Mouse (Mus musculus) limb, embryonic 12.5 days (tissue): Measurements from ENCODE around the gene Cmtm2a. TPM values are rescaled to one million over a fixed set of nuclear protein-coding genes. Genes with fewer than 3 reads are reported as not detected.
A peak's percentile ranks its signal among the peaks of the same experiment; 100 is the strongest.

Experiments
- ATAC-seq: fragments of 200-750 bp; cut with Nextera tagmentation; 2 replicates; pipeline ENCODE4 v1.8.0; 2017; ENCODE audit warnings: low read depth, moderate TSS enrichment; ENCODE audit not compliant: insufficient number of reproducible peaks, insufficient read depth, low FRiP score, low TSS enrichment
- H3K27ac ChIP-seq: fragments of 300-500 bp; sonication (generic); 2 replicates; pipeline ENCODE4 v1.5.1; 2016; ENCODE audit warnings: mild to moderate bottlenecking, moderate library complexity
- H3K27me3 ChIP-seq: fragments of 300-500 bp; sonication (generic); 2 replicates; pipeline ENCODE4 v1.6.1; 2016; ENCODE audit warnings: mild to moderate bottlenecking, moderate library complexity
- H3K36me3 ChIP-seq: fragments of 300-500 bp; sonication (generic); 2 replicates; pipeline ENCODE4 v1.6.1; 2016; ENCODE audit warnings: mild to moderate bottlenecking, moderate library complexity
- H3K4me1 ChIP-seq: fragments of 300-500 bp; sonication (generic); replicated peaks from 2 replicates; pipeline ENCODE4 v1.6.1; 2016
- H3K4me2 ChIP-seq: fragments of 300-500 bp; sonication (generic); 2 replicates; pipeline ENCODE4 v1.6.1; 2016; ENCODE audit warnings: mild to moderate bottlenecking, moderate library complexity
- H3K4me3 ChIP-seq: fragments of 300-500 bp; sonication (generic); replicated peaks from 2 replicates; pipeline ENCODE4 v1.5.1; 2016; ENCODE audit warnings: mild to moderate bottlenecking
- H3K9ac ChIP-seq: fragments of 300-500 bp; sonication (generic); replicated peaks from 2 replicates; pipeline ENCODE4 v1.6.1; 2016; ENCODE audit warnings: mild to moderate bottlenecking, moderate library complexity
- H3K9me3 ChIP-seq: fragments of 300-500 bp; sonication (generic); 2 replicates; pipeline ENCODE4 v1.6.1; 2016; ENCODE audit warnings: mild to moderate bottlenecking, moderate library complexity
- WGBS: fragments of 180-500 bp; shearing (Covaris S2); methylation state at CpG from one replicate; pipeline ENCODE4 v1.1.7; 2016; 5-methylcytosine and 5-hydroxymethylcytosine counted together
- polyA plus RNA-seq: library from polyadenylated mRNA; unstranded; fragments of >200 nt; fragmentation: Nextera tagmentation; extraction: Ambion mirVana; gene quantifications from 2 replicates; pipeline ENCODE4 v1.2.1, GENCODE M21; 2016

Gene Cmtm2a
- polyA plus RNA-seq, 1 experiment from 2014 or later, result not detected

GRCm38 (mm10) chr8:104247054-104247907 lies 45.7 kb downstream of the Cmtm2a start:
- Histone ChIP-seq H3K9me3 (no peaks in the 10 kb centered on the region), H3K4me3 (peak overlapping the region; percentile 82), H3K27ac (no peak overlapping the region), H3K9ac (peak overlapping the region; percentile 71), H3K4me2 (peak overlapping the region; percentile 84), H3K4me1 (peaks cover 18% of the 10 kb centered on the region), H3K27me3 (no peaks in the 10 kb centered on the region), H3K36me3 (peaks cover 20% of the 10 kb centered on the region)
- no peak for ATAC-seq
- WGBS, result 71% methylated on average over 22 of the region's 22 CpGs

DNA sequence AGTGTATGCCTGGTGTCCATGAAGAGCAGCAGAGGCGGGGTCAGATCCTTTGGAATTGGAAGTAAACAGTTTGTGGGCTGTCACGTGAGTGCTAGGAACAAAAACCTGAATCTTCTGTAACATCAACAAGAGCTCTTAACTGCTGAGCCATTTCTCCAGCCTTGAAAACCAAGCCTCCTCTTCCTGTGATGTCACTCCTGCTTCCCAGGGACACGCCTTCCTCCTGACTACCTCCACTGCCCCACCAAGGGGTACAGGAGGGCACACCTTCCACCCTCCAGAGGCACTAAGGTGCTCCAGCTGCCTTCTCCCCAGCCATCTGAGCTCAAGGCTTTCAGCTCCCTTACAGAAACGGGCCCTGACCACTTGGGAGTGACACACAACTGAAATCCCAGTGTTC lies 46.4 kb downstream of the Cmtm2a start:
- H3K4me3 ChIP-seq, result no peak overlapping the region
- peaks cover 26% of the 10 kb centered on the region for H3K36me3 ChIP-seq
- no peaks in the 10 kb centered on the region for H3K9me3 ChIP-seq
- H3K27me3 ChIP-seq, result no peaks in the 10 kb centered on the region
- no peak overlapping the region for H3K9ac ChIP-seq
- ATAC-seq, result no peak
- H3K4me1 ChIP-seq, result peaks cover 11% of the 10 kb centered on the region
- H3K4me2 ChIP-seq, result no peak overlapping the region
- 86% methylated on average over 4 of the region's 4 CpGs for WGBS
- H3K27ac ChIP-seq, result no peak overlapping the region

DNA sequence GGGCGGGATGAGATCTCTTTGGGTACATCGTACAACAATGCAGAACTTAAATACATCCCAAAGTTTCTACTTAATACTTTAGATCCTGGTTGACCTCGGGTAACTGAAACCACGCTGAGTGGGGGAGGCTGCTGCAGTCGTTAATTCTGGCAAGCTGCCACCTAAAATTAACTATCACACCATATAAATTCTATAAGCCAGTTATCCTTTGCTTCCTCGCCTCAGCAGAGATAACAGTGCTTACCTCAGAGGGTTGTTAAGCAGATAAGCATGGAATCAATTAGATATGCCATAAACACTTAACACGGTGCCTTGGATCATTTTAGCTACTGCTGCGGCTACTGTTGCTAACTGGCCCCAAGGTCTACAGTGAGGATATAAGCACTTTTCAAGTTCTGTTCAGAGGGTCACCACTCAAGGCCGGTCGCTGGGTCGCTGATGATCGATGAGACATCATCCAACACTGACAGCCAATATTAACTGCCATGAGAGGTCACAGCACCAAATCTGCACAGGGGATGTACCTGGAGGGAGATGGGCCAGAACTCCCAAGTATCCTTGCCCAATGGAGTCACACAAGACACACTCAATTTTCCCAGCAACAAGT lies 50.8 kb downstream of the Cmtm2a start:
- no peak overlapping the region for H3K9ac ChIP-seq
- H3K4me2 ChIP-seq, result no peak overlapping the region
- no peaks in the 10 kb centered on the region for H3K9me3 ChIP-seq
- H3K4me1 ChIP-seq, result 0 out of 2 replicates have a peak, but pooled peaks cover 3% of the 10 kb centered on the region
- H3K27me3 ChIP-seq, result no peaks in the 10 kb centered on the region
- 59% methylated on average over 12 of the region's 12 CpGs for WGBS
- peaks cover 71% of the 10 kb centered on the region for H3K36me3 ChIP-seq
- no peak overlapping the region for H3K27ac ChIP-seq
- ATAC-seq, result no peak
- no peak overlapping the region for H3K4me3 ChIP-seq

DNA sequence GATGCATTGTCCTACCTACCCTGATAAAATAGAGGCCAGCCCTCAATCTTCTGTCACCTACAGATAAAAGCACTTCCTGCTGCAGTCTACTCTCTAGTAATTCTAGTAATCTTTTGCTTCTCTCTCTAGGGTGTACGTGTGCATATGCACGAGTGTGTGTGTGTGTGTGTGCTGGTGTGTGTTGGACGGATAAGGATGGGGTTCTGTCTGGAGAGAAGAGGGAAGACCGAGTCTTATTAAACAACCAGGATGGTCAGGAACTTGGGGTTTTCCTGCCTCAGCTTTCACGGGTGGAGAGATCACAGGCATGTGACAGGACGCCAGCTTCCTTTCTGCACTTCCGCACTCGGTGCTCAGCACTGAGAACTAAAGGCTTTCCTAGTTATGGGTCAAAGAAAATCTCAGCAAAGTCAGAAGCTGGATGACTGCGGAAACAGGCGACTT lies 53.5 kb downstream of the Cmtm2a start:
- H3K4me1 ChIP-seq, result no peaks in the 10 kb centered on the region
- no peaks in the 10 kb centered on the region for H3K27me3 ChIP-seq
- no peak overlapping the region for H3K27ac ChIP-seq
- WGBS, result 90% methylated on average over 10 of the region's 10 CpGs
- no peak overlapping the region for H3K4me3 ChIP-seq
- H3K36me3 ChIP-seq, result peaks cover 89% of the 10 kb centered on the region
- H3K9ac ChIP-seq, result no peak overlapping the region
- H3K9me3 ChIP-seq, result no peaks in the 10 kb centered on the region
- no peak for ATAC-seq
- H3K4me2 ChIP-seq, result no peak overlapping the region

- H3K4me3 ChIP-seq, result no peak overlapping the region
- no peaks in the 10 kb centered on the region for H3K27me3 ChIP-seq
- H3K4me1 ChIP-seq, result no peaks in the 10 kb centered on the region
- H3K36me3 ChIP-seq, result peaks cover 98% of the 10 kb centered on the region
- H3K9me3 ChIP-seq, result no peaks in the 10 kb centered on the region
- no peak overlapping the region for H3K27ac ChIP-seq
- ATAC-seq, result no peak
- 47% methylated on average over 6 of the region's 6 CpGs for WGBS
- H3K9ac ChIP-seq, result no peak overlapping the region
- H3K4me2 ChIP-seq, result no peak overlapping the region
Measured at GRCm38 (mm10) chr8:104234573-104234972, 58.4 kb downstream of the Cmtm2a start.

DNA sequence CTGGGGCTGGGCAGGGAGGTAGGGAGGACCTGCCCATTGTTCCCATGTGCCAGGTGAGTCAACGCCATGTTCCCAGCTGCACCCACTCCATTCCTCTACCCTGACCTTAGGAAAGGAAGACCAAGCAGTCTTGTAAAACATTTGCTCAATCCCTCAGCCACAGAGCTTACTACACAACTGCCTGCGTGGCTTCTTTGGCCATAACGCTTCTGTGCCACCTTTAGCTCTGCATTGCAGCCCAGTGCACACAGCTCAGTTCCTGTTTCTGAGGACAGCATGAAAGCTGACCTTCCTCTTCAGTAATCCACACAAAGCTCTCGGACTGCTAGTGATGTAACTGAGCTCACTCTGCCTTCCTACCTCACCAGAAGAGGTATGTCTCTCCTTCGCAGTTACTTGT lies 60.1 kb downstream of the Cmtm2a start:
- no peak overlapping the region for H3K4me2 ChIP-seq
- H3K9ac ChIP-seq, result no peak overlapping the region
- no peaks in the 10 kb centered on the region for H3K9me3 ChIP-seq
- H3K27me3 ChIP-seq, result no peaks in the 10 kb centered on the region
- H3K36me3 ChIP-seq, result peaks cover 97% of the 10 kb centered on the region
- WGBS, result 96% methylated on average over 5 of the region's 5 CpGs
- ATAC-seq, result no peak
- H3K27ac ChIP-seq, result no peak overlapping the region
- no peaks in the 10 kb centered on the region for H3K4me1 ChIP-seq
- H3K4me3 ChIP-seq, result no peak overlapping the region

- 92% methylated on average over 4 of the region's 4 CpGs for WGBS
- H3K36me3 ChIP-seq, result peaks cover 97% of the 10 kb centered on the region
- H3K27me3 ChIP-seq, result no peaks in the 10 kb centered on the region
- H3K9me3 ChIP-seq, result no peaks in the 10 kb centered on the region
- no peak overlapping the region for H3K27ac ChIP-seq
- ATAC-seq, result no peak
- no peak overlapping the region for H3K9ac ChIP-seq
- no peak overlapping the region for H3K4me2 ChIP-seq
- no peaks in the 10 kb centered on the region for H3K4me1 ChIP-seq
- no peak overlapping the region for H3K4me3 ChIP-seq
Measured at GRCm38 (mm10) chr8:104232039-104232438, 60.9 kb downstream of the Cmtm2a start.

Other genes with a start within 250 kb of the Cmtm2a start
- gene Cdh5, start 191.6 kb downstream of the Cmtm2a start, polyA plus RNA-seq, result 16.2 and 19.2 TPM in 2 replicates
- gene Bean1, start 122.7 kb downstream of the Cmtm2a start, polyA plus RNA-seq, result 0.42 and 0.53 TPM in 2 replicates
- gene Tk2, start 44.6 kb downstream of the Cmtm2a start, polyA plus RNA-seq, result 22.1 and 26.0 TPM in 2 replicates
- 48.6 and 52.2 TPM in 2 replicates for gene Cklf, start 42.3 kb downstream of the Cmtm2a start, polyA plus RNA-seq
- gene Gm45711, start 16.9 kb upstream of the Cmtm2a start, polyA plus RNA-seq, result not detected in 2 replicates
- gene Cmtm1, start 17.0 kb upstream of the Cmtm2a start, polyA plus RNA-seq, result not detected in 2 replicates
- gene Gm11020, start 28.4 kb upstream of the Cmtm2a start, polyA plus RNA-seq, result not detected in 2 replicates
- not detected in 2 replicates for gene Cmtm2b, start 29.0 kb upstream of the Cmtm2a start, polyA plus RNA-seq
- 99.8 and 102 TPM in 2 replicates for gene Cmtm3, start 46.2 kb upstream of the Cmtm2a start, polyA plus RNA-seq
- 3.2 TPM in 2 replicates for gene Cmtm4, start 102.6 kb upstream of the Cmtm2a start, polyA plus RNA-seq
- gene Dync1li2, start 149.9 kb upstream of the Cmtm2a start, polyA plus RNA-seq, result 79.0 and 83.5 TPM in 2 replicates
- 0.28 and 0.70 TPM in 2 replicates for gene Terb1, start 216.7 kb upstream of the Cmtm2a start, polyA plus RNA-seq
- 135 and 138 TPM in 2 replicates for gene Nae1, start 241.5 kb upstream of the Cmtm2a start, polyA plus RNA-seq
- gene Car7, start 241.5 kb upstream of the Cmtm2a start, polyA plus RNA-seq, result 0.76 and 1.5 TPM in 2 replicates